Comparison of ENCODE assay signal across 12 mouse cellular contexts in genomic region chr17:31075471-31075870, GRCm38 (mm10). TPM values are rescaled to one million over a fixed set of nuclear protein-coding genes. Genes with fewer than 3 reads are reported as not detected.
DNase-seq lines count a peak whose midpoint lies in the region; ATAC-seq and TF ChIP-seq lines count a peak whose summit lies in the region.
"Had no signal": no experiment of that assay in that cellular context is flagged by ENCODE, and none has a peak within 500 bp of the region (broad histone marks: within the 10 kb centered on the region; RNA-seq: fewer than 3 reads in every experiment).

No protein-coding gene starts in this region.

- no peak overlapping the region for H3K9ac ChIP-seq in heart, postnatal 0 days (replicated peaks; ENCODE audit: low read depth, low read length)
- H3K9ac ChIP-seq in stomach, postnatal 0 days (ENCODE audit: low read length) = no peak overlapping the region
- H3K9ac ChIP-seq: forebrain, embryonic 12.5 days had no signal

- H3K36me3 ChIP-seq in heart, postnatal 0 days (replicated peaks; ENCODE audit: control insufficient read depth, insufficient read depth, low read length) = no peaks in the 10 kb centered on the region
- no peaks in the 10 kb centered on the region for H3K36me3 ChIP-seq in stomach, postnatal 0 days (ENCODE audit: control insufficient read depth, insufficient read depth, low read length)
- H3K36me3 ChIP-seq: forebrain, embryonic 12.5 days had no signal

- peaks cover 82% of the 10 kb centered on the region for H3K4me1 ChIP-seq in heart, postnatal 0 days (ENCODE audit: control insufficient read depth, insufficient read depth)
- peaks cover 8% of the 10 kb centered on the region for H3K4me1 ChIP-seq in stomach, postnatal 0 days (replicated peaks; ENCODE audit: control insufficient read depth, insufficient read depth)

- H3K9me3 ChIP-seq in heart, postnatal 0 days (replicated peaks; ENCODE audit: control insufficient read depth, low read length) = no peaks in the 10 kb centered on the region
- H3K9me3 ChIP-seq in stomach, postnatal 0 days (ENCODE audit: control insufficient read depth, low read length) = no peaks in the 10 kb centered on the region
- H3K9me3 ChIP-seq: forebrain, embryonic 12.5 days had no signal

- peak overlapping the region; percentile 21; the same call in 1 of the 2 replicates for H3K4me2 ChIP-seq in heart, postnatal 0 days (ENCODE audit: low read depth, low read length)
- no peak overlapping the region for H3K4me2 ChIP-seq in stomach, postnatal 0 days (replicated peaks; ENCODE audit: low read depth)
- H3K4me2 ChIP-seq: forebrain, embryonic 12.5 days had no signal

- no peak overlapping the region for H3K4me3 ChIP-seq in heart, postnatal 0 days (ENCODE audit: low read depth, low read length)
- no peak overlapping the region for H3K4me3 ChIP-seq in stomach, postnatal 0 days (ENCODE audit: low read depth, low read length)
- H3K4me3 ChIP-seq: forebrain, embryonic 12.5 days had no signal

- H3K27me3 ChIP-seq in heart, postnatal 0 days (ENCODE audit: control insufficient read depth, insufficient read depth, low read length) = no peaks in the 10 kb centered on the region
- no peaks in the 10 kb centered on the region for H3K27me3 ChIP-seq in stomach, postnatal 0 days (ENCODE audit: control insufficient read depth, insufficient read depth, low read length)
- H3K27me3 ChIP-seq: forebrain, embryonic 12.5 days had no signal

- WGBS in heart, postnatal 0 days = 67% methylated on average over 5 of the region's 5 CpGs
- WGBS in stomach, postnatal 0 days = 75% methylated on average over 5 of the region's 5 CpGs

- ATAC-seq in heart, postnatal 0 days (ENCODE audit: insufficient read depth, low read depth) = no peak
- peak; percentile 64 for ATAC-seq in inflammation-experienced regulatory T-cells, adult 6 months
- ATAC-seq in stomach, postnatal 0 days (ENCODE audit: low FRiP score, low TSS enrichment) = no peak

- DNase-seq in heart, postnatal 0 days (ENCODE audit: low spot score) = no peak
- no peak for DNase-seq in heart, postnatal 14 days
- DNase-seq in spleen, postnatal 36 days (ENCODE audit: low spot score in 2 of 2) = peak; percentile 76 to 80
- DNase-seq in spleen, adult 12 weeks (ENCODE audit: low spot score) = no peak
- no peak for DNase-seq in stomach, postnatal 0 days (ENCODE audit: low spot score)
- DNase-seq in cerebellum, adult 18-20 months = no peak
- no peak for DNase-seq in urinary bladder, postnatal 25 days (ENCODE audit: low spot score)

- intact Hi-C loops in heart, postnatal 14 days (cut with DNase I) = no loop called here

- peak overlapping the region; percentile 71 for H3K27ac ChIP-seq in heart, postnatal 0 days (ENCODE audit: low read depth)
- peak overlapping the region; percentile 30; the same call in 1 of the 2 replicates for H3K27ac ChIP-seq in stomach, postnatal 0 days (replicated peaks)
- H3K27ac ChIP-seq: forebrain, embryonic 12.5 days had no signal

- no peak for TF ChIP-seq EP300 in heart, postnatal 0 days (IDR thresholded peaks at IDR 0.05; ENCODE audit: low read depth)
- no peak for TF ChIP-seq EP300 in stomach, postnatal 0 days (optimal IDR thresholded peaks at IDR 0.05)

- TF ChIP-seq CTCF in heart, postnatal 0 days (IDR thresholded peaks at IDR 0.05; ENCODE audit: low read depth) = no peak
- TF ChIP-seq CTCF in stomach, postnatal 0 days (IDR thresholded peaks at IDR 0.05; ENCODE audit: low read depth) = no peak

RNA-seq across cellular contexts. Expression of gene Abcg1, which starts 18.0 kb away (rescaled TPM):
- total RNA-seq in heart, postnatal 0 days (2014; rRNA removed; ENCODE audit: low replicate concordance) = 11.3 and 13.5 TPM in 2 replicates
- 9.6 and 10.1 TPM in 2 replicates for polyA plus RNA-seq in heart, postnatal 0 days (2015; fragmentation: Nextera tagmentation; extraction: Ambion mirVana)
- 10 to 100 TPM; 11.0 to 13.5 TPM for total RNA-seq in heart, postnatal 14 days (2021)
- 100 to 1,000 TPM in 1 of 3 experiments, 10 to 100 TPM in 2; 67.1 to 113 (median 95.6) TPM for polyA plus RNA-seq in inflammation-experienced regulatory T-cells, adult 6 months (2017; shearing (Covaris generic))
- polyA plus RNA-seq in stomach, postnatal 0 days (2015; fragmentation: Nextera tagmentation; extraction: Ambion mirVana) = 11.1 and 13.2 TPM in 2 replicates

RNA-seq across cellular contexts. Expression of gene Tff3, which starts 54.0 kb away (rescaled TPM):
- total RNA-seq in heart, postnatal 0 days (2014; rRNA removed; ENCODE audit: low replicate concordance) = not detected in 2 replicates
- polyA plus RNA-seq in heart, postnatal 0 days (2015; fragmentation: Nextera tagmentation; extraction: Ambion mirVana) = not detected in 2 replicates
- total RNA-seq in heart, postnatal 14 days (2021) = not detected
- not detected for polyA plus RNA-seq in inflammation-experienced regulatory T-cells, adult 6 months (2017; shearing (Covaris generic))
- 8.3 and 10.5 TPM in 2 replicates for polyA plus RNA-seq in stomach, postnatal 0 days (2015; fragmentation: Nextera tagmentation; extraction: Ambion mirVana)
- total RNA-seq: ES-E14; left cerebral cortex, adult 8-10 months; megakaryocyte progenitor cell, adult 5-6 weeks had no signal

Comparison
In these comparisons a context has a peak if more than half of its experiments do, and no peak if none do; other contexts are left out.
1. DNase-seq: peak in spleen, postnatal 36 days (2 of 2); none in heart, postnatal 0 days (single experiment), heart, postnatal 14 days (0 of 2), spleen, adult 12 weeks (single experiment), stomach, postnatal 0 days (single experiment), cerebellum, adult 18-20 months (0 of 2) and urinary bladder, postnatal 25 days (single experiment).